Mouse (Mus musculus) kidney, postnatal 0 days (tissue): ENCODE results near the gene Tescl. TPM values are rescaled to one million over a fixed set of nuclear protein-coding genes. Genes with fewer than 3 reads are reported as not detected.

ENCODE experiments used
- ATAC-seq: fragments of 200-750 bp; cut with Nextera tagmentation; replicated peaks from 2 replicates; pipeline ENCODE4 v1.8.0; 2017; ENCODE audit warnings: low read depth, moderate number of reproducible peaks, moderate TSS enrichment, moderate library complexity; ENCODE audit not compliant: low FRiP score
- DNase-seq: peaks from one replicate; pipeline ENCODE4 v3.0.0-alpha.2; 2016; ENCODE audit warnings: low spot score
- H3K27ac ChIP-seq: fragments of 300-500 bp; sonication (generic); 2 replicates; pipeline ENCODE4 v1.5.1; 2014; ENCODE audit warnings: mild to moderate bottlenecking
- H3K27me3 ChIP-seq: fragments of 300-500 bp; sonication (generic); 2 replicates; pipeline ENCODE4 v1.6.1; 2014; ENCODE audit warnings: low read length, mixed read lengths; ENCODE audit not compliant: insufficient read depth
- H3K36me3 ChIP-seq: fragments of 300-500 bp; sonication (generic); 2 replicates; pipeline ENCODE4 v1.6.1; 2014; ENCODE audit warnings: low read length, mixed read lengths; ENCODE audit not compliant: insufficient read depth
- H3K4me1 ChIP-seq: fragments of 300-500 bp; sonication (generic); replicated peaks from 2 replicates; pipeline ENCODE4 v1.6.1; 2014; ENCODE audit warnings: antibody characterized with exemption, low read length, mixed read lengths; ENCODE audit not compliant: insufficient read depth
- H3K4me2 ChIP-seq: fragments of 300-500 bp; sonication (generic); 2 replicates; pipeline ENCODE4 v1.6.1; 2014; ENCODE audit warnings: mild to moderate bottlenecking, low read length, moderate library complexity, mixed read lengths
- H3K4me3 ChIP-seq: fragments of 300-500 bp; sonication (generic); replicated peaks from 2 replicates; pipeline ENCODE4 v1.5.1; 2014; ENCODE audit warnings: low read depth, low read length
- H3K9ac ChIP-seq: fragments of 300-500 bp; sonication (generic); 2 replicates; pipeline ENCODE4 v1.6.1; 2014; ENCODE audit warnings: low read depth, low read length
- H3K9me3 ChIP-seq: fragments of 300-500 bp; sonication (generic); replicated peaks from 2 replicates; pipeline ENCODE4 v1.6.1; 2016; ENCODE audit warnings: low read length, inconsistent platforms, mixed read lengths
- CTCF ChIP-seq: IDR thresholded peaks from 2 replicates; pipeline ENCODE4 v1.5.1; 2016; ENCODE audit warnings: antibody characterized with exemption, low read depth, mild to moderate bottlenecking, moderate library complexity
- WGBS: fragments of 180-500 bp; shearing (Covaris S2); extraction: QIAGEN DNeasy Blood & Tissue Kit; methylation state at CpG from one replicate; pipeline ENCODE4 v1.1.7; 2014; 5-methylcytosine and 5-hydroxymethylcytosine counted together
- polyA plus RNA-seq: library from polyadenylated mRNA; unstranded; fragments of >200 nt; fragmentation: Nextera tagmentation; extraction: Ambion mirVana; gene quantifications from 2 replicates; pipeline ENCODE4 v1.2.1, GENCODE M21; 2015

The Tescl gene
- polyA plus RNA-seq, 1 experiment from 2014 or later = 0.45 TPM

DNA sequence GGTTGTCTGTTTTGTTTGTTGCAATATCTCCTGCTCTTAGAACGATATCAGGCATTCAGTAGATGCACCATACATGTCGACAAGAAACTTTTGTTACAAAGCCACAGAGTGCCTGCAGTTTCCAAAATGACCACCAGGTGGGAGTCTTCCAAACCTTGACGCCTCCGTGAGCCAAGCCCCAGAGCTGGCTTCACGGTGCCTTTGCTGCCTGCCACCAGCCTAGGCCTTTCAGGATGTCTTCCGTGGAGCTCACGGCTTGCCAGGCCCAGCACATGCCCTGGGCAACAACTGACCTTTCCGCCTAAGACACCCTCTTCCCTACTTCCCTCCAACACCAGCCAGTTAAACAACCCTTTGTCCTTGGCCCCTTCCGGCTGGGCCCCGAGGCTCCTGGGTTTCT is 31.1 kb upstream of the Tescl start:
- ATAC-seq = peak; percentile 47; the same call in 1 of the 2 replicates
- Histone ChIP-seq H3K9ac (no peak overlapping the region), H3K4me1 (no peaks in the 10 kb centered on the region), H3K36me3 (no peaks in the 10 kb centered on the region), H3K4me3 (no peak overlapping the region), H3K27ac (no peak overlapping the region), H3K27me3 (no peaks in the 10 kb centered on the region), H3K9me3 (no peaks in the 10 kb centered on the region), H3K4me2 (no peak overlapping the region)
- TF ChIP-seq CTCF = peak; percentile 91
- DNase-seq = peak; percentile 87
- 18% methylated on average over 10 of the region's 10 CpGs for WGBS

DNA sequence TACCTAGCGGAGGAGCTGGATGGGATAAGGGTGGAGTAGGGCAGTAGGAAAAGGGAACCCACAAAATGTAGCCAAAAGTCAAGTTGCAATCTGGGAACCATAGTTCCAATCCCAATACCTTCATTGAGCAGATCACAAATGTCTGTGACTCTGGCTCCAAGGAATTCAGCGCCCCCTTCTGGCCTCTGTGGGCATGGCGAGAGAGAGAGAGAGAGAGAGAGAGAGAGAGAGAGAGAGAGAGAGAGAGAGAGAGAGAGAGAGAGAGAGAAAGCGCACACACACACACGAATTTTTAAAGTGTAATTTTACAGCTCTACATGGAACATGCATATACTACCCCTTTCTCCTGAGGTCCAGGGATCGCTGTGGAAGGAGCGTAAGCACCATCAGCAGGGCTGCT is 29.5 kb upstream of the Tescl start:
- H3K9ac ChIP-seq = no peak overlapping the region
- no peak overlapping the region for H3K4me2 ChIP-seq
- no peaks in the 10 kb centered on the region for H3K9me3 ChIP-seq
- TF ChIP-seq CTCF = peak; percentile 58
- WGBS = 23% methylated on average over 6 of the region's 7 CpGs
- H3K4me1 ChIP-seq = no peaks in the 10 kb centered on the region
- H3K27ac ChIP-seq = no peak overlapping the region
- H3K27me3 ChIP-seq = no peaks in the 10 kb centered on the region
- DNase-seq (no peak), ATAC-seq (no peak)
- H3K36me3 ChIP-seq = no peaks in the 10 kb centered on the region
- no peak overlapping the region for H3K4me3 ChIP-seq

DNA sequence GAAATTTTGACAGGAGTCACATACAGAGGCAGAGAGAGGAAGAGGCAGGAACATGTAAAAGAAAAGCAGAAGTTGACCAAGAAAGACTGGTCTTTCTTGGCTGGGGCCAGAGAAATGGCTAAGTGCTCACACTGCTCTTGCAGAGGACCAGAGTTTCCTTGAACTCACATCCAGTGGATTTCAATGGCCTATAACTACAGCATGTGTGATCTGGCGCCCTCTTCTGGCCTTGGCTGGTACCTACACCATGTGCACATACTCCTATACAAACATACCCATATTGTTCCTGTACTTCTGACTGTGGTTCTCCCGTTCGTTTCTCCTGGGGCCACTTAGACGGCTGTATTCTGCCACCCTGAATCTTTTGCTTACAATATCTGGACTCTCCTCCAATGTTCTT is 27.3 kb upstream of the Tescl start:
- no peaks in the 10 kb centered on the region for H3K27me3 ChIP-seq
- H3K9ac ChIP-seq = no peak overlapping the region
- ATAC-seq (no peak), DNase-seq (no peak)
- no peaks in the 10 kb centered on the region for H3K4me1 ChIP-seq
- H3K36me3 ChIP-seq = no peaks in the 10 kb centered on the region
- 73% methylated on average over 4 of the region's 4 CpGs for WGBS
- H3K9me3 ChIP-seq = no peaks in the 10 kb centered on the region
- TF ChIP-seq CTCF = peak; percentile 46
- no peak overlapping the region for H3K4me3 ChIP-seq
- no peak overlapping the region for H3K4me2 ChIP-seq
- no peak overlapping the region for H3K27ac ChIP-seq

DNA sequence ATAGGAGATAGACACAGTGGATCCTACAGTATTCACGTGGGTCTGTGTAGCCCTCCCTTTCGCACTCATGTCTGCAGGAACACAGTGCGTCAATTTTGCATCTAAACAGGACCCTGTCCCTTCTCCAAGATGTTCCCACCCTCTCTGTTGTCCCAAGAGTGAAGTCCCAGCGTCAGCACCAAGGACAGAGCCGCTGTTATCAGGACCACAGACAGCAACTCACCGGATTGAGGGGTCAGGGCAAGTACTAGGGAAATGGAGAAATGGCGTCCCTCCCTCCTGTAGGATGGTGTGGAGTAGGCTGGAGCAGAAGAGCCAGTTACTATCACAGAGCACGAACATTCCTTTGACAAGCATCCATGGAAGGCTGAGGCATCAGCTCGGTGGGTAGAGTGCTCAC is 25.5 kb upstream of the Tescl start:
- no peaks in the 10 kb centered on the region for H3K4me1 ChIP-seq
- ATAC-seq (no peak; the same call in 1 of the 2 replicates), DNase-seq (peak; percentile 62)
- no peak overlapping the region for H3K9ac ChIP-seq
- TF ChIP-seq CTCF = no peak
- no peak overlapping the region for H3K27ac ChIP-seq
- H3K4me3 ChIP-seq = no peak overlapping the region
- no peak overlapping the region for H3K4me2 ChIP-seq
- 20% methylated on average over 9 of the region's 9 CpGs for WGBS
- H3K36me3 ChIP-seq = no peaks in the 10 kb centered on the region
- no peaks in the 10 kb centered on the region for H3K27me3 ChIP-seq
- H3K9me3 ChIP-seq = no peaks in the 10 kb centered on the region

DNA sequence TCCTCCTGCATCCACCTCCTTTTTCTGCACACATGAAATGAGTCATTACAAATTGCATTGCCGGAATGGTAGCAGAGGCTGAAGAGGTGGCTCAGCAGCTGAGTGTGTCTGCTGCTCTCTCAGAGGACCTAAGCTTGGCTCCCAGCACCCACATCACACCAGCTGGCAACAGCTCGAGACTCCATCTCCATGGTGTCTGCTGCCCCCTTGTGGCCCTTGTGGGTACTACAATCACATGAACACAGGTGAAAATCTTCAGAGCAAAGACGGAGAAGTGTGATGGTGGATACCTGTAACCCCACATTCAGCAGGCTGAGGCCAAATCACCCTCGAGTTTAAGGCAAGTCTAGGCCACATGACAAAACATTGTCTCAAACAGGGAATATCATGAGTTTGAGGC is 24.2 kb upstream of the Tescl start:
- H3K9ac ChIP-seq = no peak overlapping the region
- ATAC-seq (no peak), DNase-seq (no peak)
- H3K4me1 ChIP-seq = no peaks in the 10 kb centered on the region
- H3K36me3 ChIP-seq = no peaks in the 10 kb centered on the region
- no peak overlapping the region for H3K4me3 ChIP-seq
- H3K27me3 ChIP-seq = no peaks in the 10 kb centered on the region
- no peak overlapping the region for H3K4me2 ChIP-seq
- WGBS = 49% methylated on average over 4 of the region's 4 CpGs
- no peak overlapping the region for H3K27ac ChIP-seq
- no peaks in the 10 kb centered on the region for H3K9me3 ChIP-seq
- TF ChIP-seq CTCF = peak; percentile 48; the same call in 1 of the 2 replicates

DNA sequence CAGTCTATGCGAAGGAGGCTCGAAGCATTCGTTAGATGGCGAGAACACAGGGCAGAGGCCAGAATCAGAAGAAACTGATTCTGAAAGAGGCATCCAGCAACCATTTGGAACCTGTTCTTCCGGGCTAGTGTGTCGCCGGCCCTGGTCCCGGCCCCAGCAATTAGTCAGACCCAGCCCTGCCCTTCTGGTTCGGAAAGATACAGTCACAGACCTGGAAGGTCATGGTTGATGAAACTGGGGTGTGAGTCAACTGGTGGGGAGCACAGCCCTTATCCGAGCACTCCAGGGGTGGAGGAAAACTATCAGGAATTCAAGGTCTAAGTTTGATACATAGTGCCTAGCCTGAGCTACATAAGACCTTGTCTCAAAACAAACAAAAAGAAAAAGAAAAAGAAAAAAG is 22.3 kb upstream of the Tescl start:
- no peak overlapping the region for H3K4me3 ChIP-seq
- WGBS = 67% methylated on average over 10 of the region's 10 CpGs
- no peak overlapping the region for H3K4me2 ChIP-seq
- H3K36me3 ChIP-seq = no peaks in the 10 kb centered on the region
- H3K9ac ChIP-seq = no peak overlapping the region
- no peaks in the 10 kb centered on the region for H3K9me3 ChIP-seq
- no peaks in the 10 kb centered on the region for H3K27me3 ChIP-seq
- H3K27ac ChIP-seq = no peak overlapping the region
- no peak for ATAC-seq
- TF ChIP-seq CTCF = no peak
- no peaks in the 10 kb centered on the region for H3K4me1 ChIP-seq
- DNase-seq = no peak

DNA sequence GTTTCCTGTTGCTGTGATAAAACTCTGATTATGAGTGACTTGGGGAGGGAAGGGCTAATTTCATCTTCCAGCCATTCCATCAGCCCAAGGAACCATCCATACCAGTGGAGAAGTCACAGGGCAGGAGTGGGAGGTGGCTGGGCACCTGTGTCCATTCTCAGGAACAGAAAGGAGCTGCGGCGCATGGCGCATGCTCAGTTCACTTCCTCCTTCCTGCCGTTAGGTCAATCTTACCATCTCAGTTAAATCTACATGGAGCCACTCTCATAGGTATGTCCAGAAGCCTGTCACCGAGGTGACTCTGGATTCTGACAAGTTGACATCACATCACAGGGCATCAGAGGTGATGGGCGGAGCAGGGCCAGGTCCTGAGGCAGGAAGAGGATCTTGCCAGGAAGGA is 21.9 kb upstream of the Tescl start:
- 74% methylated on average over 6 of the region's 6 CpGs for WGBS
- no peak overlapping the region for H3K4me3 ChIP-seq
- no peaks in the 10 kb centered on the region for H3K4me1 ChIP-seq
- ATAC-seq = no peak
- no peaks in the 10 kb centered on the region for H3K9me3 ChIP-seq
- H3K9ac ChIP-seq = no peak overlapping the region
- H3K27ac ChIP-seq = no peak overlapping the region
- no peaks in the 10 kb centered on the region for H3K36me3 ChIP-seq
- TF ChIP-seq CTCF = no peak
- H3K4me2 ChIP-seq = no peak overlapping the region
- no peaks in the 10 kb centered on the region for H3K27me3 ChIP-seq
- DNase-seq = no peak
